25 mouse cellular contexts compared by ENCODE assay signal in genomic region chr9:120504423-120504822, GRCm38 (mm10). TPM values are rescaled to one million over a fixed set of nuclear protein-coding genes. Genes with fewer than 3 reads are reported as not detected.
"Had no signal": no experiment of that assay in that cellular context is flagged by ENCODE, and none has a peak within 500 bp of the region (broad histone marks: within the 10 kb centered on the region; RNA-seq: fewer than 3 reads in every experiment).

No protein-coding gene starts in this region.

- DNase-seq: cerebellum, adult 9-10 months; cerebellum, adult 9-11 months; cerebellum, postnatal 10 days; cerebellum, postnatal 14 days; cerebellum, postnatal 25 days; cerebellum, postnatal 36 days; embryo, embryonic 11 days; forebrain, postnatal 0 days; gastrocnemius, adult 2 months; gastrocnemius, postnatal 10 days; gastrocnemius, postnatal 14 days; gastrocnemius, postnatal 25 days; gastrocnemius, postnatal 36 days; heart, adult 11 months; heart, adult 18-20 months; heart, adult 2 months had no signal

- ATAC-seq: forebrain, embryonic 13.5 days; forebrain, embryonic 14.5 days; forebrain, embryonic 15.5 days; forebrain, embryonic 16.5 days; forebrain, postnatal 0 days had no signal

RNA-seq across cellular contexts. Expression of gene Entpd3, which starts 35.2 kb away (rescaled TPM):
- total RNA-seq: common myeloid progenitor, adult 5-6 weeks; gastrocnemius, adult 18-20 months; gastrocnemius, adult 2 months; gastrocnemius, adult 8-10 months; gastrocnemius, postnatal 14 days; gastrocnemius, postnatal 25 days; gastrocnemius, postnatal 36 days; gastrocnemius, postnatal 4 days; heart, adult 18-20 months; heart, adult 8-10 months had no signal
